Mouse (Mus musculus) liver, postnatal 0 days (tissue): Measurements from ENCODE around the gene Habp2.

Experiments
- CTCF ChIP-seq: sonication (generic); IDR thresholded peaks from 2 replicates; pipeline ENCODE4 v1.5.1; 2016; ENCODE audit warnings: antibody characterized with exemption, low read depth
- EP300 ChIP-seq: IDR thresholded peaks from 2 replicates; pipeline ENCODE4 v1.6.1; 2016; ENCODE audit warnings: antibody characterized with exemption, low read depth, mild to moderate bottlenecking

DNA sequence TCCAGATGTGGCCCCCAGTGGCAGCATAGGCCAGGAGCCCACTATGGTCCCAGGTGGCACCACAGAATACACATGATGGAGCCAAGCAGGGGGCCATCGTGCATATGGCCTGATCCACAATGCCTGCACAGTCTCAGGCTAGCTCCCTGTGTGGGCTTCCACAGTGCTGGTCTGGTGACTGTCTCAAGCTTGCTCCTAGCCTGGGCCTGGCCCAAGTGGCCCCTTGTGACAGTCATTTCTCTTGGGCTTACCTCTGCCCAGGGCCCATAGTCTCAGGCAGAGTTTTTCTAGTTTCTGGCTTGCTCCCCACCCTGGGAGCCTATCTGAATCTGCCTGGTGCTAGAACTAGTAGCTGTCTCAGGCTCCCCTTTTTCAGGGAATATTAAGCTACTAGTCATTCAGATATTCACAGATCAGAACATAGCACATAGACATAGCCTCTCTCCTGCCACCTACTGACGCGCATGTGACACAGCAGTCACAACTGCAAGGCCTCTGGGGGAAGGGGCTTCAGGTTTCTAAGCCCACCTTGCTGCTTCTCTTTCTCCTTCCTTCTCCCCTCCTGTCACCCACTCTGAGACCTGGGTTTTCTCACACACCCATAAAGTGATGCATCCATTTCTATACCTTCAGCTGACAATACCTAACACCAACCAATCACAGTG is 9.7 kb upstream of the Habp2 start:
- peak; percentile 63 for TF ChIP-seq CTCF
- TF ChIP-seq EP300 = no peak
